In the genomic region with DNA sequence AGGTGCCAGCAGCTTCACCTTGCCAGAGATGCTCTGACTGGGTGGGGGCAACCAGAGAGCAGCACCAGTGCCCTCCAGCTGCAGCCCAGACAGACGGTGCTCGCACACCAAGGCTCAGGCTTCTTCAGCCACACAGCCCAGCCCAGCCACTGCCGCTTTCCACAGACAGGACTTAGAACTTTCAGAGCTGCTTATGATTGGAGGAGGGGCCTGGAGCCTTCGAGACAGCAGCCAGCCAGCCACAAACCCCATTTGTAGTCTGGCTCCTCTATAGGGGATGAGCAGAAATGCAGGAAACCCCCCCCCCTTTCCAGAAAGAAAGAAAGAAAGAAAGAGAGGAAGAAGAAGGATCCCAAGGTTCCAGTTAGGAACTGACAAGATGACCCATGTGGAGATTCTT, we compare ENCODE assay signal across 9 mouse cellular contexts. TPM values are rescaled to one million over a fixed set of nuclear protein-coding genes. Genes with fewer than 3 reads are reported as not detected.
A peak's percentile ranks its signal among the peaks of the same experiment; 100 is the strongest.
DNase-seq lines count a peak whose midpoint lies in the region; TF ChIP-seq lines count a peak whose summit lies in the region.
"Had no signal": no experiment of that assay in that cellular context is flagged by ENCODE, and none has a peak within 500 bp of the region (broad histone marks: within the 10 kb centered on the region; RNA-seq: fewer than 3 reads in every experiment).

No protein-coding gene starts in this region.

- DNase-seq in kidney, postnatal 10 days, result peak; percentile 70
- no peak for DNase-seq in kidney, adult 11 months
- DNase-seq in ES-CJ7 (ENCODE audit: low read depth, low spot score), result peak; percentile 64
- peak; percentile 61 for DNase-seq in brain, embryonic 14.5 days (ENCODE audit: low read depth)
- DNase-seq in lung, postnatal 4 days, result peak; percentile 54 to 70
- DNase-seq in layer of hippocampus, adult 8-10 months (ENCODE audit: low spot score in 2 of 2), result no peak
- DNase-seq in gastrocnemius, postnatal 4 days (ENCODE audit: low spot score in 2 of 2), result no peak
- no peak for DNase-seq in adrenal gland, adult 18-20 months (ENCODE audit: low spot score in 2 of 2)
- DNase-seq: liver, embryonic 13.5 days had no signal

- TF ChIP-seq CTCF in brain, embryonic 14.5 days (IDR thresholded peaks at IDR 0.05; ENCODE audit: borderline replicate concordance, extremely low read depth, insufficient read depth, insufficient read length), result peak; percentile 32; the same call in 1 of the 2 replicates

- no peak for TF ChIP-seq POLR2A in brain, embryonic 14.5 days (IDR thresholded peaks at IDR 0.05; ENCODE audit: borderline replicate concordance, extremely low read depth, insufficient read depth, insufficient read length, poor library complexity, severe bottlenecking)

RNA-seq across cellular contexts. Expression of a gene that starts 11.6 kb away (rescaled TPM):
- 74.9 and 79.0 TPM in 2 replicates for polyA plus RNA-seq in brain, embryonic 14.5 days (2012; rRNA removed)
- total RNA-seq in layer of hippocampus, adult 8-10 months (2022), result 10 to 100 TPM; 63.2 to 64.8 (median 63.7) TPM
- 100 to 1,000 TPM in 1 of 2 experiments, 10 to 100 TPM in 1; 97.6 to 102 TPM for total RNA-seq in gastrocnemius, postnatal 4 days (2021)
- 100 to 1,000 TPM; 173 to 206 TPM for total RNA-seq in adrenal gland, adult 18-20 months (2021)

Comparison
In these comparisons a context has a peak if more than half of its experiments do, and no peak if none do; other contexts are left out.
1. DNase-seq: peak in kidney, postnatal 10 days (single experiment), ES-CJ7 (single experiment), brain, embryonic 14.5 days (single experiment) and lung, postnatal 4 days (2 of 2); none in kidney, adult 11 months (single experiment), layer of hippocampus, adult 8-10 months (0 of 2), gastrocnemius, postnatal 4 days (0 of 2) and adrenal gland, adult 18-20 months (0 of 2).